ENCODE assay signal across 7 mouse cellular contexts in the genomic region with DNA sequence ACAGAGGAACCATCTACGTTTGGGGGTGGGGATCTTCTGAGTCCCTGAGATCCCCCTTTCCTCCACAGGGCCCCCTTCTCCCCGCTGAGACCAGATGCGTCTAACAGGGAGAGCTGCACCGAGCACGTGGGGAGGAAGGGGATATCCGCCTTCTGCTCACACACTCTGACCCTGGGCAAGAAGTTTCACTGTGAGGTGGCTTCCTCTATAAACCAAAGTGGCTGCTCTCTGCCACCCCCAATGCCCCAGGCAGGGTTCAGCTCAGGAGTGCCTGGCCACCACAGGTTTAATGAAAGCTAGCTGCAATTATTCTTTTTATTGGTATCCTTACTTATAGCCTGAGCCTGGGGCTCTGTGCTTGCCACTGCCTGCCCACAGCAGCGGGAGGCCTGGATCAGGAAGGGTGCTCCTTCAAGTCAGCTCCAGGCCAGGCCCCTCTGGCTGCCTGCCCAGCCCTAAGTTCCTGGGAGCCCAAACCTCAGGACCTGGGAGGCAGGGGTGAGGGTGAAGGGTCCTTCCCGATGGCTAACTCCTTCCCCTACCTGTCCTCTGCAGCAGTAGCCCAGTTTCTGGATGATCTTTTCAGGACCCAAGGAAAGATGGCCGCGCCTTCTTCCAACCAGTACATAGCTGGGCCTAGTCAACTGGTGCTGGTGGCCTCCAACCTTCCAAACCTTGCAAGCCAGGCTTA. TPM values are rescaled to one million over a fixed set of nuclear protein-coding genes. Genes with fewer than 3 reads are reported as not detected.
A peak's percentile ranks its signal among the peaks of the same experiment; 100 is the strongest.
DNase-seq lines count a peak whose midpoint lies in the region; ATAC-seq lines count a peak whose summit lies in the region.

No protein-coding gene starts in this region.

- peak; percentile 77 for DNase-seq in 416B (ENCODE audit: low read depth)
- DNase-seq in B cell, adult 2 months = peak; percentile 58 to 59
- DNase-seq in kidney, postnatal 14 days = peak; percentile 78
- DNase-seq in left cerebral cortex, adult 11 months (ENCODE audit: low spot score) = no peak

- ATAC-seq in granulocyte monocyte progenitor cell, adult 5-6 weeks (replicated peaks; ENCODE audit: poor library complexity, severe bottlenecking) = peak; percentile 57
- ATAC-seq in megakaryocyte progenitor cell, adult 5-6 weeks (replicated peaks; ENCODE audit: poor library complexity) = peak; percentile 33
- no peak for ATAC-seq in megakaryocyte-erythroid progenitor cell, adult 5-6 weeks (replicated peaks; ENCODE audit: low FRiP score, low TSS enrichment, poor library complexity, severe bottlenecking)

RNA-seq across cellular contexts. Expression of gene Ppp5c, which starts 2.8 kb away (rescaled TPM):
- 96.2 and 123 TPM in 2 replicates for total RNA-seq in granulocyte monocyte progenitor cell, adult 5-6 weeks (2014; fragmentation: Nextera tagmentation)
- 81.0 and 89.8 TPM in 2 replicates for total RNA-seq in granulocyte monocyte progenitor cell, adult 5-6 weeks (2017)
- total RNA-seq in megakaryocyte progenitor cell, adult 5-6 weeks (2015) = 74.8 and 80.5 TPM in 2 replicates
- 68.3 and 78.9 TPM in 2 replicates for total RNA-seq in megakaryocyte progenitor cell, adult 5-6 weeks (2017)
- total RNA-seq in megakaryocyte-erythroid progenitor cell, adult 5-6 weeks (2014; fragmentation: Nextera tagmentation) = 148 and 150 TPM in 2 replicates
- total RNA-seq in megakaryocyte-erythroid progenitor cell, adult 5-6 weeks (2017) = 58.8 and 82.4 TPM in 2 replicates

RNA-seq across cellular contexts. Expression of gene Ccdc8, which starts 32.5 kb away (rescaled TPM):
- total RNA-seq in granulocyte monocyte progenitor cell, adult 5-6 weeks (2014; fragmentation: Nextera tagmentation) = 4.6 and 4.9 TPM in 2 replicates
- 4.8 and 6.5 TPM in 2 replicates for total RNA-seq in granulocyte monocyte progenitor cell, adult 5-6 weeks (2017)
- 1.1 and 1.3 TPM in 2 replicates for total RNA-seq in megakaryocyte progenitor cell, adult 5-6 weeks (2015)
- total RNA-seq in megakaryocyte progenitor cell, adult 5-6 weeks (2017) = 3.8 and 6.0 TPM in 2 replicates
- 0.79 and 2.7 TPM in 2 replicates for total RNA-seq in megakaryocyte-erythroid progenitor cell, adult 5-6 weeks (2014; fragmentation: Nextera tagmentation)
- total RNA-seq in megakaryocyte-erythroid progenitor cell, adult 5-6 weeks (2017) = 1.1 and 5.3 TPM in 2 replicates

RNA-seq across cellular contexts. Expression of gene Hif3a, which starts 37.3 kb away (rescaled TPM):
- total RNA-seq in granulocyte monocyte progenitor cell, adult 5-6 weeks (2014; fragmentation: Nextera tagmentation) = 0.04 and 1.1 TPM in 2 replicates
- 0.05 and 0.47 TPM in 2 replicates for total RNA-seq in granulocyte monocyte progenitor cell, adult 5-6 weeks (2017)
- total RNA-seq in megakaryocyte progenitor cell, adult 5-6 weeks (2015) = 1.6 and 2.1 TPM in 2 replicates
- total RNA-seq in megakaryocyte progenitor cell, adult 5-6 weeks (2017) = 0.21 and 0.78 TPM in 2 replicates
- 22.8 and 39.3 TPM in 2 replicates for total RNA-seq in megakaryocyte-erythroid progenitor cell, adult 5-6 weeks (2014; fragmentation: Nextera tagmentation)
- 2.9 and 3.7 TPM in 2 replicates for total RNA-seq in megakaryocyte-erythroid progenitor cell, adult 5-6 weeks (2017)

RNA-seq across cellular contexts. Expression of gene Gm42372, which starts 42.1 kb away (rescaled TPM):
- total RNA-seq in granulocyte monocyte progenitor cell, adult 5-6 weeks (2014; fragmentation: Nextera tagmentation) = 0.09 TPM in 1 of 2 replicates, not detected in the other
- total RNA-seq in granulocyte monocyte progenitor cell, adult 5-6 weeks (2017) = 0.04 TPM in 1 of 2 replicates, not detected in the other
- 0.67 TPM in 1 of 2 replicates, not detected in the other for total RNA-seq in megakaryocyte progenitor cell, adult 5-6 weeks (2015)
- 0.20 TPM in 1 of 2 replicates, not detected in the other for total RNA-seq in megakaryocyte progenitor cell, adult 5-6 weeks (2017)
- 0.28 and 0.35 TPM in 2 replicates for total RNA-seq in megakaryocyte-erythroid progenitor cell, adult 5-6 weeks (2014; fragmentation: Nextera tagmentation)
- not detected in 2 replicates for total RNA-seq in megakaryocyte-erythroid progenitor cell, adult 5-6 weeks (2017)

RNA-seq across cellular contexts. Expression of gene Psg16, which starts 48.9 kb away (rescaled TPM):
- 0.15 and 0.49 TPM in 2 replicates for total RNA-seq in granulocyte monocyte progenitor cell, adult 5-6 weeks (2014; fragmentation: Nextera tagmentation)
- total RNA-seq in granulocyte monocyte progenitor cell, adult 5-6 weeks (2017) = 0.22 and 0.41 TPM in 2 replicates
- 0.02 TPM in 1 of 2 replicates, not detected in the other for total RNA-seq in megakaryocyte progenitor cell, adult 5-6 weeks (2015)
- total RNA-seq in megakaryocyte progenitor cell, adult 5-6 weeks (2017) = 0.25 TPM in 1 of 2 replicates, not detected in the other
- 0.11 TPM in 1 of 2 replicates, not detected in the other for total RNA-seq in megakaryocyte-erythroid progenitor cell, adult 5-6 weeks (2014; fragmentation: Nextera tagmentation)
- 1.1 TPM in 1 of 2 replicates, not detected in the other for total RNA-seq in megakaryocyte-erythroid progenitor cell, adult 5-6 weeks (2017)
